Mouse (Mus musculus): ENCODE data around the gene Pax6.

GRCm38 (mm10) chr2:105670731-105671095 lies 2.0 kb downstream of the Pax6 start:
- TF ChIP-seq EP300 (IDR thresholded peaks at IDR 0.05; ENCODE audit: low read depth) = no peak
- TF ChIP-seq CTCF (IDR thresholded peaks at IDR 0.05; ENCODE audit: low read depth) = no peak

All from liver, embryonic 14.5 days (tissue).